8 mouse cellular contexts compared by ENCODE assay signal in genomic region chr4:133132027-133132426, GRCm38 (mm10). TPM values are rescaled to one million over a fixed set of nuclear protein-coding genes. Genes with fewer than 3 reads are reported as not detected.
DNase-seq lines count a peak whose midpoint lies in the region; ATAC-seq and TF ChIP-seq lines count a peak whose summit lies in the region.

No protein-coding gene starts in this region.

- peak overlapping the region; percentile 74 for H3K4me3 ChIP-seq in bone marrow macrophage, adult 2 months (ENCODE audit: insufficient read depth, low read length)
- H3K4me3 ChIP-seq in intestine, embryonic 15.5 days (replicated peaks) = peak overlapping the region; percentile 91
- H3K4me3 ChIP-seq in liver, postnatal 0 days (ENCODE audit: low read depth, low read length) = peak overlapping the region; percentile 94
- H3K4me3 ChIP-seq in neural tube, embryonic 14.5 days (ENCODE audit: low read depth, low read length) = peak overlapping the region; percentile 92

- peak overlapping the region; percentile 70 for H3K4me2 ChIP-seq in intestine, embryonic 15.5 days (replicated peaks)
- peak overlapping the region; percentile 76 for H3K4me2 ChIP-seq in liver, postnatal 0 days (ENCODE audit: low read depth, low read length)
- peak overlapping the region; percentile 95 for H3K4me2 ChIP-seq in neural tube, embryonic 14.5 days (ENCODE audit: low read depth, low read length)

- peak; percentile 23 to 36 for DNase-seq in CD8-positive naive resting alpha-beta T cell, adult 2 months (ENCODE audit: low read depth in 2 of 2, low spot score in 2 of 2)
- peak; percentile 54 for DNase-seq in gastrocnemius, postnatal 25 days
- DNase-seq in liver, postnatal 0 days = peak; percentile 46
- no peak for DNase-seq in layer of hippocampus, postnatal 25 days (ENCODE audit: extremely low spot score in 1 of 2, low spot score in 1 of 2)

- peak overlapping the region; percentile 91 for H3K9ac ChIP-seq in intestine, embryonic 15.5 days
- H3K9ac ChIP-seq in liver, postnatal 0 days (replicated peaks) = peak overlapping the region; percentile 97
- no peak overlapping the region for H3K9ac ChIP-seq in neural tube, embryonic 14.5 days (replicated peaks; ENCODE audit: low read depth, low read length)

- TF ChIP-seq EP300 in liver, postnatal 0 days (IDR thresholded peaks at IDR 0.05; ENCODE audit: low read depth) = no peak

- 2% methylated on average over 6 of the region's 6 CpGs for WGBS in intestine, embryonic 15.5 days
- 7% methylated on average over 6 of the region's 6 CpGs for WGBS in liver, postnatal 0 days (ENCODE audit: insufficient replicate concordance)
- WGBS in neural tube, embryonic 14.5 days = 29% methylated on average over 6 of the region's 6 CpGs

- H3K27me3 ChIP-seq in intestine, embryonic 15.5 days (replicated peaks) = no peaks in the 10 kb centered on the region
- H3K27me3 ChIP-seq in liver, postnatal 0 days (ENCODE audit: insufficient read depth, low read length) = no peaks in the 10 kb centered on the region
- H3K27me3 ChIP-seq in neural tube, embryonic 14.5 days (ENCODE audit: control insufficient read depth, insufficient read depth, low read length) = no peaks in the 10 kb centered on the region

- TF ChIP-seq POLR2A in bone marrow macrophage, adult 2 months (IDR thresholded peaks at IDR 0.05; ENCODE audit: borderline replicate concordance, low read depth, low read length) = no peak

- no peaks in the 10 kb centered on the region for H3K9me3 ChIP-seq in intestine, embryonic 15.5 days
- H3K9me3 ChIP-seq in liver, postnatal 0 days (ENCODE audit: low read length) = no peaks in the 10 kb centered on the region
- H3K9me3 ChIP-seq in neural tube, embryonic 14.5 days (ENCODE audit: control insufficient read depth, low read length) = no peaks in the 10 kb centered on the region

- H3K36me3 ChIP-seq in intestine, embryonic 15.5 days = no peaks in the 10 kb centered on the region
- peaks cover 12% of the 10 kb centered on the region for H3K36me3 ChIP-seq in liver, postnatal 0 days (replicated peaks; ENCODE audit: insufficient read depth, low read length)
- no peaks in the 10 kb centered on the region for H3K36me3 ChIP-seq in neural tube, embryonic 14.5 days (ENCODE audit: control insufficient read depth, insufficient read depth, low read length)

- H3K27ac ChIP-seq in bone marrow macrophage, adult 2 months (ENCODE audit: insufficient read depth, low read depth, low read length) = peak overlapping the region; percentile 95
- H3K27ac ChIP-seq in intestine, embryonic 15.5 days = peak overlapping the region; percentile 92
- peak overlapping the region; percentile 93 for H3K27ac ChIP-seq in liver, postnatal 0 days (ENCODE audit: low read depth)
- no peak overlapping the region for H3K27ac ChIP-seq in neural tube, embryonic 14.5 days (ENCODE audit: low read depth, low read length)

- no peak for TF ChIP-seq CTCF in bone marrow macrophage, adult 2 months (IDR thresholded peaks at IDR 0.05; ENCODE audit: low read depth, low read length)
- TF ChIP-seq CTCF in liver, postnatal 0 days (IDR thresholded peaks at IDR 0.05; ENCODE audit: low read depth) = no peak

- ATAC-seq in intestine, embryonic 15.5 days = peak; percentile 7; the same call in 1 of the 2 replicates
- no peak for ATAC-seq in liver, postnatal 0 days
- no peak for ATAC-seq in neural tube, embryonic 14.5 days (ENCODE audit: low read depth)
- ATAC-seq in cerebellum, adult (ENCODE audit: insufficient number of reproducible peaks, low FRiP score, low TSS enrichment) = no peak

- peaks cover 22% of the 10 kb centered on the region for H3K4me1 ChIP-seq in bone marrow macrophage, adult 2 months (ENCODE audit: control insufficient read depth, insufficient read depth, low read length)
- H3K4me1 ChIP-seq in intestine, embryonic 15.5 days (replicated peaks) = peaks cover 7% of the 10 kb centered on the region
- H3K4me1 ChIP-seq in liver, postnatal 0 days (ENCODE audit: insufficient read depth) = peaks cover 16% of the 10 kb centered on the region
- peaks cover 12% of the 10 kb centered on the region; the same call in 1 of the 2 replicates for H3K4me1 ChIP-seq in neural tube, embryonic 14.5 days (ENCODE audit: control insufficient read depth, insufficient read depth, low read length)

RNA-seq across cellular contexts. Expression of gene Wasf2, which starts 1.7 kb away (rescaled TPM):
- polyA plus RNA-seq in bone marrow macrophage, adult 2 months (2012; ENCODE audit: insufficient read depth, insufficient read length, missing spikeins) = 133 and 150 TPM in 2 replicates
- 10 to 100 TPM; 33.8 to 39.7 TPM for total RNA-seq in gastrocnemius, postnatal 25 days (2021)
- polyA plus RNA-seq in intestine, embryonic 15.5 days (2015; fragmentation: Nextera tagmentation; extraction: Ambion mirVana) = 92.5 and 115 TPM in 2 replicates
- polyA plus RNA-seq in liver, postnatal 0 days (2015; fragmentation: Nextera tagmentation; extraction: Ambion mirVana) = 35.8 and 43.1 TPM in 2 replicates
- polyA plus RNA-seq in neural tube, embryonic 14.5 days (2014; fragmentation: Nextera tagmentation; extraction: Ambion mirVana) = 18.5 and 19.6 TPM in 2 replicates
- total RNA-seq in layer of hippocampus, postnatal 25 days (2021) = 10 to 100 TPM; 28.9 to 32.8 TPM

Comparison
In these comparisons a context has a peak if more than half of its experiments do, and no peak if none do; other contexts are left out.
1. DNase-seq: peak in CD8-positive naive resting alpha-beta T cell, adult 2 months (2 of 2), gastrocnemius, postnatal 25 days (single experiment) and liver, postnatal 0 days (single experiment); none in layer of hippocampus, postnatal 25 days (0 of 2).
2. Peak in every context shown above with its lines, with median percentiles within 50 percentile points of each other: H3K4me3 ChIP-seq and H3K4me2 ChIP-seq.